Mouse (Mus musculus) gastrocnemius, adult 18-20 months (tissue): ENCODE measurements at regions not wholly inside any gene's neighbourhood (a gene's known extent, or its start where the extent isn't known, plus 50 kb on each side); places are given as distances from the start of the nearest gene placed in this dataset.

ENCODE experiments used
- DNase-seq: peaks from one replicate; pipeline ENCODE4 v3.0.0; 2021; ENCODE audit warnings: low spot score

GRCm38 (mm10) chr16:10098511-10098910 lies 71.5 kb upstream of the Rpl39l start:
- DNase-seq = no peak

- DNase-seq = no peak
Observed at GRCm38 (mm10) chr16:10088461-10089353, 81.3 kb upstream of the Rpl39l start.

DNA sequence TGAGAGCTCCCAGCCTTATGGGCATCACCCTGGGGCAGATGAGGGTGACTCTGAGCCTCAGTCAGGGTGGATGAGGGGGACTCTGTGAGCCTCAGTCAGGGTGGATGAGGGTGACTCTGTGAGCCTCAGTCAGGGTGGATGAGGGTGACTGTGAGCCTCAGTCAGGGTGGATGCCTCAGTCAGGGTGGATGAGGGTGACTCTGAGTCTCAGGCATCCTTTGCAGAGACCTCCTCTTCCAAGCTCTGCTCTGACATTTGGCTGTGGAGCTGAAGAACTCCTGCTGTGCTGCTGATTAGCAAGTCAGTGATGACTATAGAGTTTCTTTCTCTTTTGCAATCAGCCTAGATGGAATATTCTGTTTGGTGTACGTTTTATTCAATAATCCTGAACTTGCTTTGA lies 83.7 kb upstream of the Rpl39l start:
- no peak for DNase-seq

- DNase-seq = no peak
Observed at GRCm38 (mm10) chr16:10085429-10085828, 84.6 kb upstream of the Rpl39l start.

DNA sequence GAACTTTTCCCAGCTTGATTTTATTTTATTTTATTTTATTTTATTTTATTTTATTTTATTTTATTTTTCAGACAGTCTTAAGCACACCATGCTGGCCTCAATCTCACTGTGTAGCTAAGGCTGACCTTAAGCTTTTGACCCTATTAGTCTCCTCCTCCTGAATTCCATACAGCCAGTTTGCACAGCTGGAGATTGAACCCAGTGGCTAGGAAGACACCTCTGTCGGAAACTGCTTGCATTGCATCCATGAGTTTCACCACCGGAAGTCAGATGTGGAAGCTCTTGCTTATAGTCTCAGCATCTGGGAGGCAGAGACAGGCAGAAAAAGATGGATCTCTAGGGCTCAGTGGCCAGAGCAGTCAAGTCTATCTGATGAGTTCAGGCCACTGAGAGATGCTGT lies 86.4 kb upstream of the Grin2a start:
- no peak for DNase-seq

DNA sequence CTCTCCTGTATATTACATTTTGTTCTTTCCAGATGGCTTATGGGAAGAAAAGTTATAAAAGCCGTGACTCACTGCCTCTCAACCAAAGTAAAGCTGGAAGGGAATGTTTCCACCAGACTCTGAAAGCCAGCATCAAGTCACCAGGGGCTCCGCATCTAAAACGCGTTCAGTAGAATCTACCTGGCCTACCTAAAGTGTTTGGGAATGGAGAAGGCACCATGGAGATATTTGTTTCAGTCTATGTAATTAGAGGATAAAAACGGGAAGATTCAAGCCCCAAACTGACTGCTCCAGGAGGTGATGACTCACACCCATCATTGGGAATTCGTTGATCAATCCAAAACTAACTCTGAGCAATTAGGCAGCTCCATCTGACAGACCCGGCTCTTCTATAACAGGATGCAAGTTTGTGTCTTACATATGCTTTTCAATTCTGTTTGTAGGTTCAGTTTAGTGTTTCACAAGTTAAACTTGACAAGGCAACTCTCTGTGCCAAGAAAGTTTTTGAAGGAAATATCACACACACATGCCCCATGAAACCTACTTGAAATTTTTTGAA lies 84.8 kb upstream of the Grin2a start:
- DNase-seq = no peak

- DNase-seq = peak; percentile 18
Observed at GRCm38 (mm10) chr16:10073158-10073557, 77.8 kb upstream of the Grin2a start.

GRCm38 (mm10) chr16:10063491-10063890 lies 68.1 kb upstream of the Grin2a start:
- DNase-seq = no peak

DNA sequence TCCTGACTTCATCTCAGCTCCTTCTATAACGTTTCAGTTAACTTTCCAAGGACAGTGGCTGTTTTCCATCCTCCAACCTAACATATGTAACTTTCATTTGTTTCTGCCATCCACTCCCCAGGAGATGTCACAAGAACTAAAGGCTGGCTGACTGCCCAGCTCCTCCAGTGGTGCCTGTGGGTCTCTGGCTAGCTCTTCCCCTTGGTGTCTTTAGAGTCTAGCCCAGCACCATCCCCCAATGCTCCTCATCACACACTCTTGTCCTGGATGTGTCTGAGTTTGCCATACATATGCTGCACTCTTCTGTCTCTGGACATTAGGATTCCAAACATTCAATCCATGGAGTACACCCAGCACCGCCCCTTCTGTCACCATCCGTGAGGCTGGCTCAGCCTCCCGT lies 62.7 kb upstream of the Grin2a start:
- no peak for DNase-seq
